Mouse (Mus musculus): Measurements from ENCODE around the gene Pgls. TPM values are rescaled to one million over a fixed set of nuclear protein-coding genes. Genes with fewer than 3 reads are reported as not detected.

The Pgls gene
- polyA plus RNA-seq (2015; fragmentation: Nextera tagmentation; extraction: Ambion mirVana) = 222 and 225 TPM in 2 replicates

DNA sequence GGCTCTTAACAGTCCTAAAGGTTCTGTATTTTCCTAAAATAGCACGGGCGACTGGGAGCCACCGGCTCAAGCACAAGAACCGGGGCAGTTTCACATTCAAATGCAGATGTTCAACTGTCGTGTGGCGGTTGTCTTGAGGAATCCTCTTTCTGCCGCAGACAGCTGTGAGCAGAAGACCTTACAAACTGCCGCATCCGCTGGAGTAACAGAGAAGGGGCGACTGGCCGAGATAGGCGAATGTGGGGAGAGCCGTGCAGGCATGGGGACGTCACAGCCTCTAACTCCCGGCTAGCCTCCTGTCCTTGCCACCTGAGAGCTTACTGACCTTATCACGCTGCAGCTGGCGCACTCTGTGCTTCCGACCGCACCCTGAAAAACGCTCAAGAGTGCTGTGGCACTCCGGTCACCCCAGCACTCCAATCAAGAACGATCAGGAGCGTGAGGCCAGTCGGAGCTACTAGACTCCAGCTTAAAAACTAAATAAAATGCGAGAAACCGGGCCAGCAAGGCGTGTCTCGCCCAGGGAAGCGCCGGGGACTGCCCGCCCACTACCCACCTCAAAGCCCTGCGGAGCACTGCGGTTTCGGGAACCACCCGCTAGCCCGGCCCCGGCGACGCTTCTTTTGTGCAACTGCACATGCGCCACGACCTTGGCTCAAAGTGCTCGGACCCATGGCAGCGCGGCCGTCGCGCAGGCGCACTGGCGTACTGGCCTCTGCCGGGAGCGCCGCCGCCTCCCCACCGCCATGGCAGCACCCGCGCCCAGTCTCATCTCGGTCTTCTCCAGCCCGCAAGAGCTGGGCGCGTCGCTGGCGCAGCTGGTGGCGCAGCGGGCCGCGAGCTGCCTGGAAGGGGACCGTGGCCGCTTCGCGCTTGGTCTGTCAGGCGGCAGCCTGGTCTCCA is at the start of gene Pgls:
TSS of gene Pgls (plus strand) at position 706 of the 903 bp plus-strand sequence.

DNA sequence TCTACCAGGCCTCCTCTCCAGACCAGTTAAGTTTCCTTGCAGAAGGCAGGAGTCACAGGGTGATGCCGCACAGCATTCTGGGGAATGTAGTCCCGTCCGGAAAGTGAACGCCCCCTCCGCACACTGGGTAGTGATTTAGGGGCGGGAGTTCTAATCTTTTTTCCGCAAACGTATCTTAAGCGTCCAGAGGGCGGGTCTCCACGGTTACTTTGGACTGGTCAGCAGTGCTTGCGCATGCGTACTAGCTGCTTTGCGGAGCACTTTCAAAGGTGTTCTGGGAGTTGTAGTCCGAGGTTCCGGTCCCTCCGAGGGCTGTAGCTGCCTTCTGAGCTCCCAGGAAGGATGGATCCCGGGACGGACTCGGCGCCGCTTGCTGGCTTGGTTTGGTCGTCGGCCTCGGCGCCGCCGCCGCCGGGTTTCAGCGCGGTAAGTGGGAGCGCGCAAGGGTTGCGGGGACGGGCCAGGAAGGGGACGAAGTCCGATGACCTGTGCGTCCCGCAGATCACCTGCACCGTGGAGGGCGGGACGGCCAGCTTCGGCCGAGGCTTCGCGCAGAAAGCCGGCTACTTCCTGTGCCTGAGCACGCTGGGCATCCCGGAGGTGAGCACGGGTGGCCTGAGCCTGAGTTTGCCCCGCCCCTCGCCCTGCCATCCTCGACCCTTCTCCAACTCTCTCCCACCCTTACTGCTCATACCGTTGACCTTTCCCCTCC is 49.2 kb upstream of the Pgls start, which contains the start of gene Mvb12a:
TSS of gene Mvb12a (plus strand) at position 291 of the 712 bp plus-strand sequence.

DNA sequence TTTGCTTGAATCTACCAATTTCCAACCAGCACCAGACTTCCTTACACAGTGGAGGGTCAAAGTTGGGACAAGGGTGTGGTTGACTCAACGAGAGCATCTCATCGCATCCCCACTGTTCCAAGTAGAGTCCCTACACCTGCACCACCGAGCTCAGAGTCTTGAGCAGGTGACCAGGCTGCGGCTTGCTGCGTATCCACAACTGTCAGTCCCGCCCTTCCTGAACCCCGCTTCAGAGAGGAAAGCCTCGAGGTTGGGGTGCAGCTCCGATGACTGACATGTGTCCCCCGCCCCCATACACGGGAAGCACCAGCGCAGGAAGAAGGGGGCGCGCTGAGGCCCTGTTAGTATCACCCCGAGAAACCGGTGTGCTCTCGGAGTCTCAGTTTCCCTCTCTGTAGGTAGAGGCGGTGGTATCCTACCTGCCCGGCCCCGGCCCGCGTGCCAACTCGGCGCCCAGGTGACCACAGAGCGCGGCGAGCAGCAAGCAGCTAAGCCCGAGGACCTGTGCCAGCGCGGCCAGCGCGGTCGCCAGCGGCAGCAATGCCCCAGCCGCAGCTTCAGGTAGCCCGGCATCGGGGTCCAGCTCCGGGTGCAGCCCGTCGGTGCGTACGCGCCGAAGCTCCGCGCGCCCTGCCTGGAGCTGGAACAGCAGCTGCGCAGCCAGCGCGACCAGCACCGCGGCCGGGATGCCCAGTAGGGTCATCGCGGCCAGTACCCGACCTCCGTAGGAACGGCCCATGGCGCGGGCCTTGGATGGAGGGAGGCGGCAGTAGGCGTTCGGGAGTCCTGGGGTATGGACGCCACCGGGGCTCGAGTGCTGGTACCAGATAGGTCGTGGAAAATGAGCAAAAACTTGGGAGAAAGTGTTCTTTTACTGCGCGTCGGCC is 33.7 kb upstream of the Pgls start, which contains the start of gene Tmem221:
TSS of gene Tmem221 (minus strand) at position 801 of the 887 bp plus-strand sequence.

DNA sequence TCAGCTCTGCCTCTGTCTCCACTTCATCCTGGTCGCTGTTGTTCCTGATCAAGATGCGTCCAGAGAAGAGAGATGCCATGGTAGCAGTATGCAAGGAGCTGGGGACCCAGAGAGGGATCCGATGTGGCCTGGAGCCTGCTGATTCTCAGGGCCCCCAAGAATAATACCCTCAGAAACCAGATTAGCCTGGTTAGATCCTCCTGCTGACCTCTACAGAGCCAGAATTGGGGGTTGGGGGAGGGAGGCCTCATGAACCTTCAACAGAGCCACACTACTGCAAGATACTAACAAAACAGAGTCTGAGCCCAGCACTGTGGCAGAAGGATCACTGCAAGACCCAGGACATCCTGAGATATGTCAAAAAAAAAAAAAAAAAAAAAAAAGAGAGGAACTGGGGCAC is 25.5 kb upstream of the Pgls start, which contains the start of gene Nxnl1:
TSS of gene Nxnl1 (minus strand) at position 101 of the 400 bp plus-strand sequence.

DNA sequence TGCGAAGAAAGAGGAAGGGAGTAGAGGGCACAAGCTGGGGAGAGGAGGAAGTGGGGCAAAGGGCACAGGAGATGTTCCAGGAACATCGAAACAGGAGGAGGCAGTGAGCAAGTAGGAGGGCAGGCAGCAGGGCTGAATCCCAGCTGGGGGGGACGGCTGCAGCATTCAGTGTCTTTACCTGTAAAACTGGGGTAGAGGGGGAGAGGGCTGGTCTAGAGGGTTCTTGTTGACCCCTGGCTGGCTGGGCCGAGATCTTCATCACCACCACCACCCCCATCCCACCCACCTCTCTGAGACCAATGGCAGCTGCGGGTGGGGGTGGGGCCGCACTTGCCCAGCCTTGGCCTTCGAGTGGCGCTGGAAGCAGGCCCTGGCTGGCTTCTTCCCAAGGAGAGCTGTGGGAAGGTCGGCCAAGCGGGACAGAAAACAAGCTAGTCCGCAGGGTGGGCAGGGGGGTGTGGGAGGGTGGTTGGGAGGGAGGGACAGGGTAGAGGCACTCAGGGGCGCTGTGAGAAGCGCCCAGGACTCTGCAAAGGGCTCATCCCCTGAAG is 23.5 kb upstream of the Pgls start, which contains the start of gene Slc27a1:
TSS of gene Slc27a1 (plus strand) at position 496 of the 551 bp plus-strand sequence.

DNA sequence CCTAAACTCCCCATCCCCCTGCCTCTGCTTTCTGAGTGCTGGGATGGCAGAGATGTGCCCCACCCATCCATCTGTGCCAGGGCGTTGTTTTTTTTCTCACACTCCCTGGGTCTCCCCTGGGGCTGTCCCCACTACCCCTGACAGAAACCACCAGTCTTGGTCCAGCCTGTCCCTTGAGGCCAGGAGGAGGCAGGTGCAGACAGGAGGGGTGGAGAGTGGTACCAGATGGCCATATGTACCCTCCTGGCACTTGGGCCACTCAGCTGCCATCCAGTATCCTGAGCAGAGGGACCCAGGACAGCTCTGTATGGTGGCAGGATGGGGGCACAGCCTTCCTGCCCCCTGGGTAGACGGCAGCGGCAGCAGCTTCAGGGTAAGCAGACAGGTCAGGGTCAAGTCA is 5.5 kb downstream of the Pgls start, which contains the start of gene Fam129c:
TSS of gene Fam129c (plus strand) at position 198 of the 400 bp plus-strand sequence.

DNA sequence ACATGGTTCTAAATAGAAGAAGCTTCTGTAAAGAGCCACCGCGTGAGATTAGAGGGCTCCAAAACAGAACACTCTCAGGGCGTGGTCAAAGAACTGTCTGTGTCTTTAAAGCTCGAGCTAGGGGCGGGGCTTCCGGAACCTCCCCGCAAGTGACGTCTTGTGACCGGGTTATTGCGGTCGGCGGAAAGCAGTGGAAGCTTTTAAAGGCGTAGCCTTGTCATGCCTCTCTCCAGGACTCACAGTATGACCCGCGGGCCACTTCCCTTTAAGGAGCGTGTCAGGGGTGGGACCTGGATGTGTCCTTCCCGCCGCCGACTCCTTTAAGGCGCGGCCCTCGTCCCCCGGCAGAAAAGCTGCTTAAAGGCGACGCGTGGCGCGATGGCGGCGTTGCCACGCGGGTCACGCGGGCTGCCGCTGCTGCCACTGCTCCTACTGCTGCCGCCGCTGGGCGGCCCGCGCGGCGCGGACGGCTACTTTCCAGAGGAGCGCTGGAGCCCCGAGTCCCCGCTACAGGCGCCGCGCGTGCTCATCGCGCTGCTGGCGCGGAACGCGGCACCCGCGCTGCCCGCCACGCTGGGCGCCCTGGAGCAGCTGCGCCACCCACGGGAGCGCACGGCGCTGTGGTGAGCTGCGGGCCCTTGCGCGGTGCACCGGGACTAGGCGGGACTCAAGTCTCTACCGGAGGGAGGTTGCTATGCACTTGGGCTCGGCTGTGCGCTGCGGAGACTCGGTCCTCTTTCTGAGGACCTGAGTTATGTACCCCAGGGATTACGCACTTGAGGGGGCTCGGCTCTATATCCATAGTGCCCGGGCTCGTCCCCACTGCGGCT is 19.1 kb downstream of the Pgls start, which contains the start of gene Colgalt1:
TSS of gene Colgalt1 (plus strand) at position 177 of the 830 bp plus-strand sequence.

Small RNA genes within 50 kb of the gene (microRNA-seq; reads per million reads assigned to microRNA genes)
- gene Mir6769b = not detected

Other genes starting within 250 kb of the Pgls start
- gene Use1, start 225.3 kb upstream of the Pgls start, polyA plus RNA-seq (2015; fragmentation: Nextera tagmentation; extraction: Ambion mirVana) = 89.1 and 89.4 TPM in 2 replicates
- 5.5 and 5.7 TPM in 2 replicates for gene Ocel1, start 220.9 kb upstream of the Pgls start, polyA plus RNA-seq (2015; fragmentation: Nextera tagmentation; extraction: Ambion mirVana)
- 55.5 and 56.4 TPM in 2 replicates for gene Nr2f6, start 210.2 kb upstream of the Pgls start, polyA plus RNA-seq (2015; fragmentation: Nextera tagmentation; extraction: Ambion mirVana)
- 4.6 and 5.8 TPM in 2 replicates for gene Ushbp1, start 196.4 kb upstream of the Pgls start, polyA plus RNA-seq (2015; fragmentation: Nextera tagmentation; extraction: Ambion mirVana)
- 62.9 and 66.6 TPM in 2 replicates for gene Babam1, start 195.3 kb upstream of the Pgls start, polyA plus RNA-seq (2015; fragmentation: Nextera tagmentation; extraction: Ambion mirVana)
- 4.8 and 6.5 TPM in 2 replicates for gene Ankle1, start 186.2 kb upstream of the Pgls start, polyA plus RNA-seq (2015; fragmentation: Nextera tagmentation; extraction: Ambion mirVana)
- gene Abhd8, start 128.5 kb upstream of the Pgls start, polyA plus RNA-seq (2015; fragmentation: Nextera tagmentation; extraction: Ambion mirVana) = 24.9 and 28.3 TPM in 2 replicates
- 80.4 and 81.5 TPM in 2 replicates for gene Mrpl34, start 127.2 kb upstream of the Pgls start, polyA plus RNA-seq (2015; fragmentation: Nextera tagmentation; extraction: Ambion mirVana)
- gene Dda1, start 123.0 kb upstream of the Pgls start, polyA plus RNA-seq (2015; fragmentation: Nextera tagmentation; extraction: Ambion mirVana) = 74.3 and 86.1 TPM in 2 replicates
- gene Ano8, start 106.2 kb upstream of the Pgls start, polyA plus RNA-seq (2015; fragmentation: Nextera tagmentation; extraction: Ambion mirVana) = 1.0 and 1.1 TPM in 2 replicates
- gene Gtpbp3, start 104.1 kb upstream of the Pgls start, polyA plus RNA-seq (2015; fragmentation: Nextera tagmentation; extraction: Ambion mirVana) = 9.3 and 9.9 TPM in 2 replicates
- 12.9 and 13.2 TPM in 2 replicates for gene Plvap, start 80.4 kb upstream of the Pgls start, polyA plus RNA-seq (2015; fragmentation: Nextera tagmentation; extraction: Ambion mirVana)
- gene Ccdc194, start 66.5 kb upstream of the Pgls start, polyA plus RNA-seq (2015; fragmentation: Nextera tagmentation; extraction: Ambion mirVana) = 0.19 TPM in 1 of 2 replicates, not detected in the other
- 48.3 and 59.8 TPM in 2 replicates for gene Bst2, start 54.7 kb upstream of the Pgls start, polyA plus RNA-seq (2015; fragmentation: Nextera tagmentation; extraction: Ambion mirVana)
- gene Mvb12a, start 49.3 kb upstream of the Pgls start, polyA plus RNA-seq (2015; fragmentation: Nextera tagmentation; extraction: Ambion mirVana) = 79.7 and 86.3 TPM in 2 replicates
- gene Tmem221, start 33.3 kb upstream of the Pgls start, polyA plus RNA-seq (2015; fragmentation: Nextera tagmentation; extraction: Ambion mirVana) = 0.57 and 0.63 TPM in 2 replicates
- not detected in 2 replicates for gene Nxnl1, start 25.6 kb upstream of the Pgls start, polyA plus RNA-seq (2015; fragmentation: Nextera tagmentation; extraction: Ambion mirVana)
- 17.5 and 21.1 TPM in 2 replicates for gene Slc27a1, start 23.3 kb upstream of the Pgls start, polyA plus RNA-seq (2015; fragmentation: Nextera tagmentation; extraction: Ambion mirVana)
- gene Fam129c, start 5.5 kb downstream of the Pgls start, polyA plus RNA-seq (2015; fragmentation: Nextera tagmentation; extraction: Ambion mirVana) = 0.71 and 1.7 TPM in 2 replicates
- gene Colgalt1, start 18.8 kb downstream of the Pgls start, polyA plus RNA-seq (2015; fragmentation: Nextera tagmentation; extraction: Ambion mirVana) = 60.6 and 64.6 TPM in 2 replicates
- gene Unc13a, start 79.6 kb downstream of the Pgls start, polyA plus RNA-seq (2015; fragmentation: Nextera tagmentation; extraction: Ambion mirVana) = 0.49 and 0.68 TPM in 2 replicates
- 5.7 and 6.5 TPM in 2 replicates for gene Jak3, start 84.1 kb downstream of the Pgls start, polyA plus RNA-seq (2015; fragmentation: Nextera tagmentation; extraction: Ambion mirVana)
- gene Insl3, start 97.0 kb downstream of the Pgls start, polyA plus RNA-seq (2015; fragmentation: Nextera tagmentation; extraction: Ambion mirVana) = 2.5 TPM in 2 replicates
- 4.4 TPM in 2 replicates for gene B3gnt3, start 109.6 kb downstream of the Pgls start, polyA plus RNA-seq (2015; fragmentation: Nextera tagmentation; extraction: Ambion mirVana)
- gene Fcho1, start 133.5 kb downstream of the Pgls start, polyA plus RNA-seq (2015; fragmentation: Nextera tagmentation; extraction: Ambion mirVana) = 0.59 and 1.7 TPM in 2 replicates